Mouse (Mus musculus): Measurements from ENCODE around the gene Actg2. TPM values are rescaled to one million over a fixed set of nuclear protein-coding genes. Genes with fewer than 3 reads are reported as not detected.

Actg2 gene
- total RNA-seq, 2 experiments from 2014 or later: 3.2 to 5.6 TPM

DNA sequence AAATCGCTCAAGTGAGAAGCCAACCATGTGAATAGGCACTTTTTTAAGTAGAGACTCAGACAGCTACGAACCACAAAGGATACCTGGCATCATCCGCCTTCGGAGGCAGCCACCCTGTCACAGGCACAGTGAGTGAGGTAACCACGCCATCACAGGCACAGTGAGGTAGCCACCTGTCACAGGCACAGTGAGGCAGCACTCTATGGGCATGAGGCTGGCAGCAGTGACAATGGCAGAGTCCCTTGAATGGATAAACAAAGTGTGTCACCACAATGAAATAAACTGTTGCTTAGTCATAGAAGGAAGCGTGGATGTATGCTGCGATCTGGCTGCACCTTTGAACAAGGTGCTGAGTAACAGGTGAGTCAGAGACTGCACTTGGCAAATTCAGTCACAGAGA, 57.4 kb downstream of the Actg2 start:
- DNase-seq: no peak

DNA sequence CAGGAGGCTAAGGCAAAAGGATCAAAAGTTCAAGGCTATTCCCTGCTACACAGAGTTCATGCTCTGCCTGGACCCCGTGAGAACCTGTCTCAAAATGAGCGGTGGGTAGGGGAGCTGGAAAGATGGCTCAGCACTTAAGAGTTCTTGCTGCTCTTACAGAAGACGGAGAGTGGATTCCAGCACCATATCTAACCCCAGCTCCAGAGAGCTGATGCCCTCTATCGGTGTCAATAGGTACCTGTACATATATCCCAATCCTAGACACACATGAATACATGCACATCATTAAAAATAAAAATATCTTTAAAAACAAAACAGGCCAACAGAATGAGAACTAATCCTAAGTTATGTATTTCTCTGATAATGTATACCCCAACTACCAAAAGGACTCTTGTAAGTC, 57.8 kb downstream of the Actg2 start:
- DNase-seq: no peak

DNA sequence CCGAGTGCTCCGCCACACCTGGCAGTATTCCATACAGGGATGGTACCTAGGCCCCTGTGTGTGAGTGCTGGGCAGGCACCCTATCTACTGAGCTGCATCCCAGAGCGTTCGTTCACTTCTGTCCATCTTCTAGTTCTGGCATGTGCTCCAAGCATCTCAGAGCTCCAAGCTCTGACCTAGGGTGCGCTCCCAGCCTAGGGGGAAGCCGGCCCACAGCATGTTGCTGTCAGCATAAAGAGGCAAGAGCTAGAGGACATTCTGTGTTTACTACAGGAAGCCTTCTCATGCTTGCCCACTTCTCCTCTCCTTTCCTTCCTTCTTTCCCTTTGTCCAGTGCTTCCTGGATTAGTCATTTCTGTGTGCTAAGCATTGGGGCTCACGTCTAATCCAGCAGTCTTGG, 60.6 kb downstream of the Actg2 start:
- DNase-seq: no peak

DNA sequence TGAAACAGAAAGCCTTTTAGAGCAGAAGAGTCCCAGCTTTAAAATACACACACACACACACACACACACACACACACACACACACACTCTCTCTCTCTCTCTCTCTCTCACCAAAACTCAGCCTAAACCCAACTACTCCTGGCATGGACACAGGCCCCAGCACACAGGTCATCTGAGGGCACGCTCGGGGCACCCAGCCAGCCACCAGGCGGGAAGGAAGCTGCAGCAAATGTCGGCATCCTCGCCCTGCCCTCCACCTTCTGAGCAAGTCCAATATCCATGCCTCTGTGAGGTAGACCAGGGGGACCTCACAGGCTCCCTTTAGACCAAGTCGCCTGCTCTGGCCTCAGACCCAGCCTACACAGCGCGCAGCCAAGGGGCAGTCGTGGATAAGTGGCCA, 62.8 kb downstream of the Actg2 start:
- DNase-seq: peak; percentile 83

DNA sequence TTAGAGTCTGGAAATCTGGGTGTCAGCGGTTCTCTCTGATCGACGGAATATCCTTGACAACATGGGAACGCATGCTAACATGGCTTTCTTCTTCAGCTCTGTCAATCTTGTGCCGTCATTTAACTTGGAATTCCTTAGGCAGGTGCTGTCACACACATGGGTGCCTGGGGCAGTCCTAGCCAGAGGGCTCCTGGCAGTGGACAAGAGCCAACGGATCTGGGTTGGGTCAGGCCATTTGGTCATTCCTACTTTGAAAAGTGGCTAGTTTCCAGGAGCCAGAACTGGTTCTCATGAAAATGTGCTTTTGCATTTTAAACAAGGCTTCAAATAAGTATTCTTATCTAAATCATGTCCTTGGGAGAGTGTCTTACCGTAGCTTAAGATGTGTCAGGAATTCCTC, 64.3 kb downstream of the Actg2 start:
- DNase-seq: peak; percentile 44

DNA sequence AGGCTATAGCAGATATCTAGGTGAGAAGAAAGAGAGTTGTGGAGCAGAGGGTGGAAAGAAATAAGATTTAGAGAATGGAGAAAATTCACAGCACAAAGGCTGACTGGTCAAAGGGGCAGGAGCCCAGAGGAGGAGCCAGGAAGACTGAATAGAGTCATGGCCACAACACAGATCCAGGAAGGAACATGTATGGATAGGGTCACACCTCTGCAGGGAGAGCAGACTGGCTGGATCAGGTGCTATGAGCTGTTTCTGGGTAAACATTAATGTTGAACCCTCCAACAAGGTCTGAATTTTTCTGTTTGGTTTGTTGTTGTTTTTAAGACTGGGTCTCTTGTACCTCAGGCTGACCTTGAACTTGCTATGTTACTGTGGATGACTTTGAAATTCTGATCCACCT, 72.1 kb downstream of the Actg2 start:
- DNase-seq: no peak

Other genes with a start within 250 kb of the Actg2 start
- gene Mthfd2, start 210.4 kb downstream of the Actg2 start, total RNA-seq (2021): 10 to 100 TPM; 16.6 to 24.3 TPM
- gene Mob1a, start 210.2 kb downstream of the Actg2 start, total RNA-seq (2021): 10 to 100 TPM; 66.1 to 71.9 TPM
- 100 to 1,000 TPM; 243 to 293 TPM for gene Bola3, start 187.1 kb downstream of the Actg2 start, total RNA-seq (2021)
- 10 to 100 TPM; 57.4 to 64.4 TPM for gene Tet3, start 77.2 kb downstream of the Actg2 start, total RNA-seq (2021)
- gene Dguok, start 29.3 kb downstream of the Actg2 start, total RNA-seq (2021): 10 to 100 TPM; 38.0 to 50.0 TPM
- 10 to 100 TPM; 18.3 to 23.4 TPM for gene Stambp, start 36.5 kb upstream of the Actg2 start, total RNA-seq (2021)
- 10 to 100 TPM in 1 of 2 experiments, 1 to 10 TPM in 1; 6.5 to 17.5 TPM for gene Clec4f, start 119.9 kb upstream of the Actg2 start, total RNA-seq (2021)
- under 1 TPM; 0.39 to 0.45 TPM for gene Cd207, start 141.6 kb upstream of the Actg2 start, total RNA-seq (2021)
- not detected for gene Vax2, start 175.0 kb upstream of the Actg2 start, total RNA-seq (2021)
- not detected for gene Atp6v1b1, start 206.7 kb upstream of the Actg2 start, total RNA-seq (2021)
- under 1 TPM in 1 of 2 experiments, not detected in 1; 0.15 TPM for gene Ankrd53, start 226.4 kb upstream of the Actg2 start, total RNA-seq (2021)
- gene Tex261, start 239.5 kb upstream of the Actg2 start, total RNA-seq (2021): 10 to 100 TPM; 89.1 to 93.1 TPM

Measured in adrenal gland, postnatal 10 days (tissue).